In genomic region chr2:135737506-135737905, GRCm38 (mm10) we compare ENCODE assay signal across 10 mouse cellular contexts.
A peak's percentile ranks its signal among the peaks of the same experiment; 100 is the strongest.
DNase-seq lines count a peak whose midpoint lies in the region; ATAC-seq and TF ChIP-seq lines count a peak whose summit lies in the region.
"Had no signal": no experiment of that assay in that cellular context is flagged by ENCODE, and none has a peak within 500 bp of the region (broad histone marks: within the 10 kb centered on the region; RNA-seq: fewer than 3 reads in every experiment).

No protein-coding gene starts in this region.

- H3K9me3 ChIP-seq in heart, embryonic 16.5 days (replicated peaks; ENCODE audit: control insufficient read depth, low read length) = no peaks in the 10 kb centered on the region
- no peaks in the 10 kb centered on the region for H3K9me3 ChIP-seq in megakaryocyte, embryonic 14.5 days
- H3K9me3 ChIP-seq: embryonic facial prominence, embryonic 12.5 days; liver, embryonic 13.5 days had no signal

- intact Hi-C loops in heart, postnatal 25 days (cut with DNase I) = no loop called here
- intact Hi-C loops in left cerebral cortex, postnatal 10 days (cut with DNase I) = no loop called here

- no peaks in the 10 kb centered on the region for H3K27me3 ChIP-seq in heart, embryonic 16.5 days (ENCODE audit: control insufficient read depth, insufficient read depth, low read length)
- H3K27me3 ChIP-seq in cerebellum, adult 2 months (ENCODE audit: control insufficient read depth, insufficient read depth, low read length) = no peaks in the 10 kb centered on the region
- no peaks in the 10 kb centered on the region for H3K27me3 ChIP-seq in megakaryocyte, embryonic 14.5 days (replicated peaks)
- H3K27me3 ChIP-seq: embryonic facial prominence, embryonic 12.5 days; liver, embryonic 13.5 days had no signal

- no peak for ATAC-seq in heart, embryonic 16.5 days (replicated peaks; ENCODE audit: extremely low read depth, insufficient read depth, low FRiP score)

- H3K4me3 ChIP-seq in heart, embryonic 16.5 days (ENCODE audit: low read length) = no peak overlapping the region
- no peak overlapping the region for H3K4me3 ChIP-seq in cerebellum, adult 2 months (replicated peaks; ENCODE audit: insufficient read depth, low read depth, low read length)
- peak overlapping the region; percentile 78 for H3K4me3 ChIP-seq in megakaryocyte, embryonic 14.5 days (replicated peaks)
- H3K4me3 ChIP-seq: embryonic facial prominence, embryonic 12.5 days; liver, embryonic 13.5 days had no signal

- DNase-seq in heart, postnatal 25 days (ENCODE audit: low spot score) = no peak
- peak; percentile 50 for DNase-seq in NIH3T3 (ENCODE audit: low read depth)
- DNase-seq in cerebellum, adult 2 months = peak; percentile 69 to 83
- no peak for DNase-seq in retina, postnatal 1 day
- DNase-seq in left cerebral cortex, postnatal 10 days (ENCODE audit: extremely low spot score in 1 of 2, low spot score in 2 of 2) = no peak
- DNase-seq: liver, embryonic 13.5 days; lung, postnatal 4 days had no signal

- TF ChIP-seq CTCF in cerebellum, adult 2 months (IDR thresholded peaks at IDR 0.05; ENCODE audit: borderline replicate concordance, insufficient read depth, low read depth, low read length) = no peak

- WGBS in heart, embryonic 16.5 days = 62% methylated on average over 9 of the region's 9 CpGs
- 18% methylated on average over 9 of the region's 9 CpGs for WGBS in cerebellum, adult 2 months

- H3K4me2 ChIP-seq in heart, embryonic 16.5 days (ENCODE audit: low read depth, low read length) = no peak overlapping the region
- H3K4me2 ChIP-seq: embryonic facial prominence, embryonic 12.5 days; liver, embryonic 13.5 days had no signal

- H3K36me3 ChIP-seq in heart, embryonic 16.5 days (ENCODE audit: control insufficient read depth, insufficient read depth) = no peaks in the 10 kb centered on the region
- H3K36me3 ChIP-seq in megakaryocyte, embryonic 14.5 days (replicated peaks; ENCODE audit: low read length) = peaks cover 6% of the 10 kb centered on the region
- H3K36me3 ChIP-seq: embryonic facial prominence, embryonic 12.5 days; liver, embryonic 13.5 days had no signal

- TF ChIP-seq POLR2A in cerebellum, adult 2 months (IDR thresholded peaks at IDR 0.05; ENCODE audit: borderline replicate concordance, insufficient read depth, low read length) = no peak

- no peak overlapping the region for H3K9ac ChIP-seq in heart, embryonic 16.5 days (ENCODE audit: low read length)
- H3K9ac ChIP-seq: embryonic facial prominence, embryonic 12.5 days; liver, embryonic 13.5 days had no signal

- H3K27ac ChIP-seq in heart, embryonic 16.5 days (ENCODE audit: low read length) = 0 out of 2 replicates have a peak overlapping the region, but pooled peaks have one; percentile 31
- peak overlapping the region; percentile 36; the same call in 1 of the 2 replicates for H3K27ac ChIP-seq in cerebellum, adult 2 months (ENCODE audit: insufficient read depth, low read length)
- H3K27ac ChIP-seq: embryonic facial prominence, embryonic 12.5 days; liver, embryonic 13.5 days had no signal

- peaks cover 13% of the 10 kb centered on the region for H3K4me1 ChIP-seq in heart, embryonic 16.5 days (ENCODE audit: control insufficient read depth, insufficient read depth, low read length)
- peaks cover 23% of the 10 kb centered on the region for H3K4me1 ChIP-seq in cerebellum, adult 2 months (ENCODE audit: control insufficient read depth, insufficient read depth, low read length)
- H3K4me1 ChIP-seq in megakaryocyte, embryonic 14.5 days = peaks cover 80% of the 10 kb centered on the region

Comparison
In these comparisons a context has a peak if more than half of its experiments do, and no peak if none do; other contexts are left out.
1. DNase-seq: peak in NIH3T3 (single experiment) and cerebellum, adult 2 months (2 of 2); none in heart, postnatal 25 days (single experiment), retina, postnatal 1 day (single experiment) and left cerebral cortex, postnatal 10 days (0 of 2).